Mouse (Mus musculus): ENCODE results near the gene Ackr1.

The Ackr1 gene

GRCm38 (mm10) chr1:173333312-173334253 is at the start of gene Ackr1:
Gene Ackr1, minus strand, starts transcription at chr1:173333750.
- no peak for DNase-seq (ENCODE audit: low read depth, low spot score)

DNA sequence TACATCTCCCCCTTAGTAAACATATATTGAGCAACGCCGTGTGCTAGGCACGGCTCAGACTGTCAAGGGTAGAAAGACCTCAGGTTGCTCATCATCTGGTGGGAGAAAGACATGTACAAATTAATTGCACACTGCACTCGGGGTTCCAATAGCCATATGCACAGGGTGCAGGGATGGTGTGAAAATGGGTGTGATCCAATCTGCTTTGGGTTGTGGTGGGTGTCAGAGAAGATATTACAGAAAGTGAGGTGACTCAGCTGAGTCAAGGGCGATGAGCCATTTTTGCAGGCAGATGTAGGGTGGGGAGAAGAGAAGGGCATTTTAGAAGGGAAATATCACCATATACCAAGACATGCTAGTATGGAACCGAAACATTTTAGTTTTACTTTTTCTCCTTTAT is 47.9 kb upstream of the Ackr1 start:
- DNase-seq (ENCODE audit: low read depth, low spot score), result no peak

- DNase-seq (ENCODE audit: low read depth, low spot score), result no peak
Observed at GRCm38 (mm10) chr1:173377380-173378112, 44.0 kb upstream of the Ackr1 start.

DNA sequence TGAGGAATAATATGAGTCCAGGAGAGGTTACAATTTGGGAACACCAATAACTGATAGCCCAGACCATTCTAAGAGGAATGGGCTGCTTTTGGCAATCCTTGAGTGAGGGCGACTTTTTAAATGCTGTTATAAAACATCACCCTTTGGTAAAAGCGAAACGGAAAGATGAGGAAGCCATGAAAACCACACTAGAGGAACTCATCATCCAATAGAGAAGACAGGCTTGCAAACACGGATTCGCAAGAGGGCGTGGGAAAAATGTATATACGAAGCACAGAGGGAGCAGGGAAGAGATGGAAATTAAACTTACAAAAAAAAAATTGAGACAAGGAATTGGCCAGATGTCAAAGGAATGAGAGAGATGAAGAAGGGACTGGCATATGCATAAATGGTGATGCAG is 40.5 kb upstream of the Ackr1 start:
- DNase-seq (ENCODE audit: low read depth, low spot score), result no peak

GRCm38 (mm10) chr1:173371586-173371985 is 38.0 kb upstream of the Ackr1 start:
- no peak for DNase-seq (ENCODE audit: low read depth, low spot score)

- DNase-seq (ENCODE audit: low read depth, low spot score), result no peak
Observed at GRCm38 (mm10) chr1:173370456-173370855, 36.9 kb upstream of the Ackr1 start.

- DNase-seq (ENCODE audit: low read depth, low spot score), result no peak
Observed at GRCm38 (mm10) chr1:173369611-173370010, 36.1 kb upstream of the Ackr1 start.

DNA sequence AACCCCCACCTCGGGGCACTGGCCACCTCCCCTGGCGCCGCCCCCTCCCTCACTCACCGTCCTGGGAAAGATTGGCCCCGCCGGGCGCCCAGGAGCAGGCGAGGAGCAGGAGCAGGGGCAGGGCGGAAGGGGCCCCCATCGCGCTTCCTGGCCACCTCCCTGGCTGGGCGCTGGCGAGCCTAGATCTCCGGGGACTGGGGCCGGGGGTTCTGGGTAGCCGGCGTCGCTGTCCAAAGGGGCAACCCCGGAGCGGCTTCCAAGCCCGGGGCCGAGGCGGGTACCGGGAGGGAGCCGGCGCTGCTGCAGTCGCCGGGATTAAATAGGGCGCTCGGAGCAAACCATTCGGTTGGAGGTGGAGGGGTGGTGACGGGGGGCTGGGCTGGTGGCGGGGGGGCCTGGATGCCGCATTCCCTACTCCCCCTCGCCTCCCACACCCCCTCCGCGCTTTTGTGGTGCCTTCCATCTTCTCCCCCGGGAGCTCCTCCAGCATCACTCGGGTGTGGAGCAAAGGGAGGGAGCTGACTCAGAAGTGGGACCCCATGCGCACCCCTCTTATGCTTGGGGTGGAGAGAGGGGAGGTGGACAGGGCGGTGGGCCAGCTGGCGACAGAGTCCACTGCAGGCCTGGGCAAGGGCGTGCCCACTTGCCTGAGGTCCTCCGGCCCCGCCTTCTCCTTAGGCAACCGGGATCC is 34.0 kb upstream of the Ackr1 start, which contains the start of gene Cadm3:
Gene Cadm3, minus strand, starts transcription at position 340 of the 691 bp plus-strand sequence.
- DNase-seq (ENCODE audit: low read depth, low spot score), result no peak

GRCm38 (mm10) chr1:173366701-173367355 is 33.3 kb upstream of the Ackr1 start:
- no peak for DNase-seq (ENCODE audit: low read depth, low spot score)

DNA sequence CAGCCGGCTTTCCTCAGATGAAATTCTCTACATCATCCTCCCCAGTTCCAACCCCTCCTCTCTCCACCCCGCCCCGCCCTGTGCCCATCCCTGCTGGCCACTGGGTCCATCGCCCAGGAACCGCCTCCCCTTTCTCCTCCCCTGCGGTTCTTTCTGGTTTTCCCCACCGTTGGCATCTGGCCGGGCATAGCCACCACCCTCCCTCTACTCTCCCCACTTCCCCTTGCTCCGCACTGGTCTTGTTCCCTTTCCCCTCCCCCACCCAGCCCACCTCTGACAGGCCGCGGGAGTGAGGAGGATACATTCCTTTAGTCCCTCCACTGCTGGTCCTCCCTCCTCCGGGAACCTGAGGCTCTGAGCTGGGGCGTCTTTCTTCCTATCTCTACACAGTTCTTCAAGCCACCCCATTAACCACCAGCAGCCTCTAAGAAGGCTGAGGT is 32.4 kb upstream of the Ackr1 start:
- no peak for DNase-seq (ENCODE audit: low read depth, low spot score)

GRCm38 (mm10) chr1:173364125-173364800 is 30.7 kb upstream of the Ackr1 start:
- DNase-seq (ENCODE audit: low read depth, low spot score), result no peak

- no peak for DNase-seq (ENCODE audit: low read depth, low spot score)
Observed at GRCm38 (mm10) chr1:173363436-173363835, 29.9 kb upstream of the Ackr1 start.

GRCm38 (mm10) chr1:173361651-173362050 is 28.1 kb upstream of the Ackr1 start:
- peak; percentile 19 for DNase-seq (ENCODE audit: low read depth, low spot score)

GRCm38 (mm10) chr1:173359590-173360290 is 26.2 kb upstream of the Ackr1 start:
- no peak for DNase-seq (ENCODE audit: low read depth, low spot score)

DNA sequence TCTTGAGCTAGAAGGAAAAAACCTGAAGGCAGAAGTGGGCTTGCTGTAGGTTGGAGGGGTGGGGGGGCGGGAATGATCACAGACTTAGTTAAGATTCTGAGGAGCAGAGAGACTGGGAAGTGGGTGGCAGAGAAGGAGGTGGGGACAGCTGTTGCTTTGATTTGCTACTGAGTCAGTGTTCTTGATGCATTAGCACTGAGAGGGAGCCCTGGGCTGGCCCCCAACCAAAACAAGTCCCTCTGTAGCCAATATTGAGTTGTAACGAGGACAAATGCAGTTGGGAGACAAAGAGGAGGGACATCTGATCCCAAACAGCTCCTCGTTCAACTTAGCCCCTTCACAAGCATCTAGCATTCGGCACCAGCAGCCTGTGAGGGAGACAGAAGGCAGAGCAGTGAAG is 24.2 kb upstream of the Ackr1 start:
- DNase-seq (ENCODE audit: low read depth, low spot score), result no peak

- no peak for DNase-seq (ENCODE audit: low read depth, low spot score)
Observed at GRCm38 (mm10) chr1:173356699-173357098, 23.1 kb upstream of the Ackr1 start.

- no peak for DNase-seq (ENCODE audit: low read depth, low spot score)
Observed at GRCm38 (mm10) chr1:173355107-173355846, 21.7 kb upstream of the Ackr1 start.

GRCm38 (mm10) chr1:173350372-173350957 is 16.9 kb upstream of the Ackr1 start, which contains the start of gene Aim2:
Gene Aim2, plus strand, starts transcription at chr1:173350879.
- no peak for DNase-seq (ENCODE audit: low read depth, low spot score)

GRCm38 (mm10) chr1:173349946-173350345 is 16.4 kb upstream of the Ackr1 start:
- DNase-seq (ENCODE audit: low read depth, low spot score), result peak; percentile 6
